Mouse (Mus musculus): ENCODE measurements at regions not wholly inside any gene's neighbourhood (a gene's known extent, or its start where the extent isn't known, plus 50 kb on each side); places are given as distances from the start of the nearest gene placed in this dataset.

- 73% methylated on average over 12 of the region's 12 CpGs for WGBS
- Histone ChIP-seq H3K9me3 (replicated peaks; ENCODE audit: low read length) (no peaks in the 10 kb centered on the region), H3K4me2 (ENCODE audit: low read length) (no peak overlapping the region), H3K36me3 (ENCODE audit: insufficient read depth, low read length) (no peaks in the 10 kb centered on the region), H3K9ac (ENCODE audit: low read depth, low read length) (no peak overlapping the region), H3K27ac (no peak overlapping the region), H3K4me3 (replicated peaks; ENCODE audit: low read depth, low read length) (no peak overlapping the region), H3K4me1 (replicated peaks; ENCODE audit: insufficient read depth, low read length) (no peaks in the 10 kb centered on the region), H3K27me3 (ENCODE audit: insufficient read depth, low read length) (no peaks in the 10 kb centered on the region)
- TF ChIP-seq CTCF (IDR thresholded peaks at IDR 0.05; ENCODE audit: low read depth): no peak
- no peak for ATAC-seq (replicated peaks; ENCODE audit: low FRiP score, low read depth)
- no peak for DNase-seq (ENCODE audit: low spot score)
These were observed 83.1 kb downstream of the Cxcl12 start for GRCm38 (mm10) chr6:117251383-117251925.

GRCm38 (mm10) chr6:117252361-117252760, 84.0 kb downstream of the Cxcl12 start:
- no peaks in the 10 kb centered on the region for H3K36me3 ChIP-seq (ENCODE audit: insufficient read depth, low read length)
- H3K27me3 ChIP-seq (ENCODE audit: insufficient read depth, low read length): no peaks in the 10 kb centered on the region
- H3K27ac ChIP-seq: no peak overlapping the region
- no peaks in the 10 kb centered on the region for H3K9me3 ChIP-seq (replicated peaks; ENCODE audit: low read length)
- no peak for TF ChIP-seq CTCF (IDR thresholded peaks at IDR 0.05; ENCODE audit: low read depth)
- WGBS: 89% methylated on average over 2 of the region's 2 CpGs
- no peak for DNase-seq (ENCODE audit: low spot score)
- no peak for ATAC-seq (replicated peaks; ENCODE audit: low FRiP score, low read depth)
- H3K4me2 ChIP-seq (ENCODE audit: low read length): no peak overlapping the region
- H3K4me3 ChIP-seq (replicated peaks; ENCODE audit: low read depth, low read length): no peak overlapping the region
- H3K9ac ChIP-seq (ENCODE audit: low read depth, low read length): no peak overlapping the region
- H3K4me1 ChIP-seq (replicated peaks; ENCODE audit: insufficient read depth, low read length): no peaks in the 10 kb centered on the region

DNA sequence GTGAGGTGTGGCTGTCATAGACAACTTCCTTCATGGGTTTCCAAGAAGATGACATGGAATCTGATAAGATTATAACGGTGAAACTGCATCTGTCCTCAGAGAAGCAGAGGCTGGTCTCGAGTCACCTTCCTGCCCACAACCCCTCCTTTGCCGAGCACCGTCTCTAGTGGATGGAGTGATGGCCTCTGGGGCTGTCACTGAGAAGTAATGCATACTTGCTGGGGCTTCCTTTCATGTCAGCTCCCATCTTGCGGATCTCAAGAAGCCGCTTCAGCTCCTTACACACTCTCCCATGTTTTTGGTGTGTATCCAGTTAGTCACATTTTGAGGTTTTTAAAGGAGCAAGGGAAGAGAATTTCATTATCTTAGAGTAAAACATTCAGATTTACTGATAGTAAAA, 84.7 kb downstream of the Cxcl12 start:
- Histone ChIP-seq H3K36me3 (ENCODE audit: insufficient read depth, low read length) (no peaks in the 10 kb centered on the region), H3K4me2 (ENCODE audit: low read length) (no peak overlapping the region), H3K27me3 (ENCODE audit: insufficient read depth, low read length) (no peaks in the 10 kb centered on the region), H3K4me3 (replicated peaks; ENCODE audit: low read depth, low read length) (no peak overlapping the region), H3K9me3 (replicated peaks; ENCODE audit: low read length) (no peaks in the 10 kb centered on the region), H3K27ac (no peak overlapping the region), H3K4me1 (replicated peaks; ENCODE audit: insufficient read depth, low read length) (no peaks in the 10 kb centered on the region), H3K9ac (ENCODE audit: low read depth, low read length) (no peak overlapping the region)
- WGBS: 79% methylated on average over 6 of the region's 6 CpGs
- ATAC-seq (replicated peaks; ENCODE audit: low FRiP score, low read depth) (no peak), DNase-seq (ENCODE audit: low spot score) (no peak)
- no peak for TF ChIP-seq CTCF (IDR thresholded peaks at IDR 0.05; ENCODE audit: low read depth)

DNA sequence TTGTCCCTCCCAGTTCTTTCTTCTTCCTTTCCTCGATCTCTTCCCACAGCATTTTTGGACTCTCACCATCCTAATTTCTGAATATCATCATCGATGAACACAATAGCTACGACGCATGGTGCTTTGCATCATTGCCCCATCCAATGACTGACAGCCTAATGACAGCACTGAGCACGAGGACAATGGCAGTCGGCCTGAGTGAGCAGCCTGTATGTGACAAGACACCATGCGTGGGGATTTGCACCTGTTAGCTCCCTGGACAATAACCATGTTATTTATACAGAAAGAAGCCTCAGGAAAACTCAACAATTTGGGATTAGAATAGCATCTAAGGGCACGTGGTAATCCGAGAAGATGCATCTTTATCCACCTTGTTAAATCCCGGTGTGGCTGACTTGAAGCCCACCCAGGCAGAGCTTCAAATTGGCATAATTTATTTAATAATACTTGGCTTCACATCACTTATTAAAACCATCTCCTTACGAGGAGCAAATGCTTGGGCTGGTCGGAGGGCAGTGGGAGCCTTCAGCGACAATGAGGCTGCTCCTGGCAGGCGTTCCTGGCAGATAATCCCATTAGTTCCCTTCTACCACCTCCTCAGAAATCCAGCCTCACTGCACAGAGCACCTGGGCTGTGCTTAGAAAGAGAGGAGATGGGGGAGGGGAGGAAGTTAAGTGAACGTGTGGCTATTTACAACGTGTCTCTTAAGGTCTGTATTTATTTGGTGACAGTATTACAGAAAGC, 85.4 kb downstream of the Cxcl12 start:
- H3K27me3 ChIP-seq (ENCODE audit: insufficient read depth, low read length): no peaks in the 10 kb centered on the region
- H3K27ac ChIP-seq: no peak overlapping the region
- no peak overlapping the region for H3K4me2 ChIP-seq (ENCODE audit: low read length)
- DNase-seq (ENCODE audit: low spot score) (no peak), ATAC-seq (replicated peaks; ENCODE audit: low FRiP score, low read depth) (no peak)
- no peaks in the 10 kb centered on the region for H3K36me3 ChIP-seq (ENCODE audit: insufficient read depth, low read length)
- no peaks in the 10 kb centered on the region for H3K4me1 ChIP-seq (replicated peaks; ENCODE audit: insufficient read depth, low read length)
- H3K4me3 ChIP-seq (replicated peaks; ENCODE audit: low read depth, low read length): no peak overlapping the region
- H3K9me3 ChIP-seq (replicated peaks; ENCODE audit: low read length): no peaks in the 10 kb centered on the region
- no peak overlapping the region for H3K9ac ChIP-seq (ENCODE audit: low read depth, low read length)
- WGBS: 63% methylated on average over 16 of the region's 16 CpGs
- no peak for TF ChIP-seq CTCF (IDR thresholded peaks at IDR 0.05; ENCODE audit: low read depth)

DNA sequence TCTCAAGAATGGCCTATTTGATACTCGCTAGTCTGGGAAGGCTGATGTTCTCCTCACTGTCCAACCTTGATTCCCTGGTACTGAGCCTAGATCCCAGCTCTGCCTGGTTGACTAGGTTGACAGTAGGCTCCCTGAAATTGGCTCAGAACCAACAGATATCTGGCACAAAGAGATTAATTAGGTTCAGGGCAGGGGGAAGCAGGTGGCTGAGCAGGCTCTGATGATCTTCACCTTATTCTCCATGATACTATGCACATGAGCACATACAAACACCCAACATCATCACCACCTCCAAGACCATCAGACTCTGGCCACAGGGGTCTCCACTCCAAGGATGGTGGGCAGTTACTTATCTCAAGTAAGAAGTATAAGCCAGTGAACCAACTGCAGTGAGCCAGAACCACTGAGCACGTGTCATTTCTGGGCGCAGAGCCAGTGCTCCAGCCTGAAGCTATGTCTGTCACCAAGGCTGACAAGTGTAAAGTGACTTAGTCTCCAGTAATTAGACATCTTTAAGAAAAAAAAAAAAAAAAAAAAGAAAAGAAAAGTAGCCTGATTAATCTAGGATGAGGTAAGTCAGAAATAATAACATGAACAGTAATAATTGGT, 86.4 kb downstream of the Cxcl12 start:
- ATAC-seq (replicated peaks; ENCODE audit: low FRiP score, low read depth): no peak
- H3K4me1 ChIP-seq (replicated peaks; ENCODE audit: insufficient read depth, low read length): no peaks in the 10 kb centered on the region
- DNase-seq (ENCODE audit: low spot score): peak; percentile 35
- H3K9me3 ChIP-seq (replicated peaks; ENCODE audit: low read length): no peaks in the 10 kb centered on the region
- no peaks in the 10 kb centered on the region for H3K27me3 ChIP-seq (ENCODE audit: insufficient read depth, low read length)
- WGBS: 53% methylated on average over 3 of the region's 3 CpGs
- H3K9ac ChIP-seq (ENCODE audit: low read depth, low read length): no peak overlapping the region
- H3K4me3 ChIP-seq (replicated peaks; ENCODE audit: low read depth, low read length): no peak overlapping the region
- no peak for TF ChIP-seq CTCF (IDR thresholded peaks at IDR 0.05; ENCODE audit: low read depth)
- no peak overlapping the region for H3K4me2 ChIP-seq (ENCODE audit: low read length)
- H3K36me3 ChIP-seq (ENCODE audit: insufficient read depth, low read length): no peaks in the 10 kb centered on the region
- H3K27ac ChIP-seq: no peak overlapping the region

DNA sequence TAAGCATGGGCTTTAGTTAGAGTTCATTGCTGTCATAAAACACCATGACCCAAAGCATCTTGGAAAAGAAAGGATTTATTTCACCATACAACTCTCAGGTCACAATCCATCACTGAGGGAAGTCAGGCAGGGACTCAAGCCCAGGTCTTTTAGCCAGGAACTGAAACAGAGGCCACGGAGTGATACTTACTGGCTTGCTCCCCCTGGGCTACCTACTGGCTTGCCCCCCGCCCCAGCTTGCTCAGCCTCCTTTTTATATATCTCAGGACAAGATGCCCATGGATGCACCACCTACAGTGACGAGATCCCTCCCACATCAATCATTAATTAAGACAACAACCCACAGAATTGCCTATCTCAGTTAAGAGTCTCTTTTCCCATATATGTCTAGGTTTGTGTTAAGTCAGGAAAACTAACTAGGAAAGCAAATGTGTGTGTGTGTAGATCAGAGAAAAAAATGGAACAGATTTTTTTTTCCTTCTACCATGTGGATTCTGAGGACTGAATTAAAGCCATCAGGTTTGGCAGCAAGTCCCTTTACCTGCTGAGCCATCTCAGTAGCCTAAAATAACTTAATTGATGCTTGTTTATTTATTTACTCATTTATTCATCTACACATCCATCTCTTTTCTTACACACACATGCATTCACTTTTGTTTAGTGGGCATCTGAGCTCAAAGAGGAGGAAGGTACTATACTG, 87.2 kb downstream of the Cxcl12 start:
- Histone ChIP-seq H3K4me1 (replicated peaks; ENCODE audit: insufficient read depth, low read length) (no peaks in the 10 kb centered on the region), H3K27ac (no peak overlapping the region), H3K9ac (ENCODE audit: low read depth, low read length) (no peak overlapping the region), H3K4me2 (ENCODE audit: low read length) (no peak overlapping the region), H3K27me3 (ENCODE audit: insufficient read depth, low read length) (no peaks in the 10 kb centered on the region), H3K9me3 (replicated peaks; ENCODE audit: low read length) (no peaks in the 10 kb centered on the region), H3K4me3 (replicated peaks; ENCODE audit: low read depth, low read length) (no peak overlapping the region), H3K36me3 (ENCODE audit: insufficient read depth, low read length) (no peaks in the 10 kb centered on the region)
- TF ChIP-seq CTCF (IDR thresholded peaks at IDR 0.05; ENCODE audit: low read depth): no peak
- 46% methylated on average over 3 of the region's 3 CpGs for WGBS
- ATAC-seq (replicated peaks; ENCODE audit: low FRiP score, low read depth): no peak
- DNase-seq (ENCODE audit: low spot score): no peak
